Mouse (Mus musculus) midbrain, embryonic 14.5 days (tissue): ENCODE measurements around the gene D130043K22Rik. TPM values are rescaled to one million over a fixed set of nuclear protein-coding genes. Genes with fewer than 3 reads are reported as not detected.

ENCODE experiments used
- ATAC-seq: fragments of 200-750 bp; cut with Nextera tagmentation; 2 replicates; pipeline ENCODE4 v1.8.0; 2017; ENCODE audit warnings: moderate number of reproducible peaks, moderate library complexity; ENCODE audit not compliant: low FRiP score, low TSS enrichment
- DNase-seq: peaks from one replicate; pipeline ENCODE4 v3.0.0-alpha.2; 2015
- H3K27ac ChIP-seq: fragments of 300-500 bp; sonication (generic); replicated peaks from 2 replicates; pipeline ENCODE4 v1.5.1; 2014; ENCODE audit warnings: mild to moderate bottlenecking, low read depth, low read length, moderate library complexity
- H3K27me3 ChIP-seq: fragments of 300-500 bp; sonication (generic); 2 replicates; pipeline ENCODE4 v1.6.1; 2014; ENCODE audit warnings: low read length, control low read depth, mixed read lengths; ENCODE audit not compliant: control insufficient read depth, insufficient read depth
- H3K36me3 ChIP-seq: fragments of 300-500 bp; sonication (generic); 2 replicates; pipeline ENCODE4 v1.6.1; 2014; ENCODE audit warnings: low read length, control low read depth; ENCODE audit not compliant: control insufficient read depth, insufficient read depth
- H3K4me1 ChIP-seq: fragments of 300-500 bp; sonication (generic); 2 replicates; pipeline ENCODE4 v1.6.1; 2014; ENCODE audit warnings: mild to moderate bottlenecking, antibody characterized with exemption, low read length, control low read depth; ENCODE audit not compliant: control insufficient read depth, insufficient read depth
- H3K4me2 ChIP-seq: fragments of 300-500 bp; sonication (generic); 2 replicates; pipeline ENCODE4 v1.6.1; 2014; ENCODE audit warnings: mild to moderate bottlenecking, low read length, moderate library complexity
- H3K4me3 ChIP-seq: fragments of 300-500 bp; sonication (generic); replicated peaks from 2 replicates; pipeline ENCODE4 v1.5.1; 2014; ENCODE audit warnings: low read depth, low read length
- H3K9ac ChIP-seq: fragments of 300-500 bp; sonication (generic); replicated peaks from 2 replicates; pipeline ENCODE4 v1.6.1; 2014; ENCODE audit warnings: mild to moderate bottlenecking, low read length, moderate library complexity
- H3K9me3 ChIP-seq: fragments of 300-500 bp; sonication (generic); 2 replicates; pipeline ENCODE4 v1.6.1; 2016; ENCODE audit warnings: low read length, control low read depth, mixed read lengths; ENCODE audit not compliant: control insufficient read depth
- WGBS: fragments of 180-500 bp; shearing (Covaris S2); extraction: QIAGEN DNeasy Blood & Tissue Kit; methylation state at CpG from one replicate; pipeline ENCODE4 v1.1.7; 2014; 5-methylcytosine and 5-hydroxymethylcytosine counted together
- polyA plus RNA-seq: library from polyadenylated mRNA; unstranded; fragments of >200 nt; fragmentation: Nextera tagmentation; extraction: Ambion mirVana; gene quantifications from 2 replicates; pipeline ENCODE4 v1.2.1, GENCODE M21; 2014

The D130043K22Rik gene
- polyA plus RNA-seq, 1 experiment from 2014 or later = 4.2 TPM

DNA sequence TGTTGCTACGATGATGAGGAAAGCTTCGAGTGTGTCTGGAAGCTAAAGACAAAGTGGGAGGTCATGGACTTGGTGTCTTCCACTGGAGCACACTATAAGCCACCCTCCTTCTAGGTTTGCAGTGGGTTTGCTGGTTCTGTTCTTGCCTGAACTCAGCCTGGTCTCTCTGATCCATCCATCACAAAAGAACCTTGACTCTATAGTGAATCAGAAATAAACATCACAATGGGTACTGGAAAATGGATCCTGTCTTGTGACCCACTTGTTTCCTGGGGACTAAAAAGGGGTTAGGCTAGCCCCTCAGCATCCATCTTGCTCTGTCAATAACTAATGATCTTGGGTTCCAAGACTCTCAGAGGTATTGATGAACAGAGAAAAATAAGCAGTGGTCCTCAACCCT, 57.0 kb downstream of the D130043K22Rik start:
- no peak for ATAC-seq
- Histone ChIP-seq H3K4me3 (no peak overlapping the region), H3K9me3 (no peaks in the 10 kb centered on the region), H3K4me1 (no peaks in the 10 kb centered on the region), H3K4me2 (no peak overlapping the region), H3K27ac (no peak overlapping the region), H3K9ac (no peak overlapping the region), H3K27me3 (no peaks in the 10 kb centered on the region), H3K36me3 (no peaks in the 10 kb centered on the region)
- WGBS = 97% methylated on average over 2 of the region's 2 CpGs
- no peak for DNase-seq

DNA sequence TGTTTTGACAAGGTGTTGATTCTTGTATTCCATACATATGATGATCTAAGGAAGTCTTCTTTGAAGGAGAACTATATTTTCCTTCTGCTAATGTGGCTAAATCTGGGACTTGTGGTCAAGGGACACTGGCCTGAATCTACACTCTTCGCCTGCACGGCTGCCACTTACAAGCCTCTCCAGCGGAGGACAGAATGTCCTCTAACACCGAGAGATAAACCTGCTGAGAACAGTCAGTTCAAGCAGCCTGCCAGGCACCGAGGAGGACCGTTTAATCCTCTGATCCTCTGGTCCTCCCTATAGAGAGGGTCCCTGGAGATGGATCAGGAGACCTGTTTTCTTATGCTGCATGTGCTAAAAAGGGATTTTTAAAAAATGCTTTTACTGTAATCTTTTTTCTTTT, 58.5 kb downstream of the D130043K22Rik start:
- Histone ChIP-seq H3K36me3 (no peaks in the 10 kb centered on the region), H3K27me3 (no peaks in the 10 kb centered on the region), H3K4me3 (no peak overlapping the region), H3K9ac (no peak overlapping the region), H3K4me2 (no peak overlapping the region), H3K9me3 (no peaks in the 10 kb centered on the region), H3K27ac (no peak overlapping the region), H3K4me1 (no peaks in the 10 kb centered on the region)
- no peak for DNase-seq
- ATAC-seq = no peak
- WGBS = 69% methylated on average over 6 of the region's 6 CpGs

DNA sequence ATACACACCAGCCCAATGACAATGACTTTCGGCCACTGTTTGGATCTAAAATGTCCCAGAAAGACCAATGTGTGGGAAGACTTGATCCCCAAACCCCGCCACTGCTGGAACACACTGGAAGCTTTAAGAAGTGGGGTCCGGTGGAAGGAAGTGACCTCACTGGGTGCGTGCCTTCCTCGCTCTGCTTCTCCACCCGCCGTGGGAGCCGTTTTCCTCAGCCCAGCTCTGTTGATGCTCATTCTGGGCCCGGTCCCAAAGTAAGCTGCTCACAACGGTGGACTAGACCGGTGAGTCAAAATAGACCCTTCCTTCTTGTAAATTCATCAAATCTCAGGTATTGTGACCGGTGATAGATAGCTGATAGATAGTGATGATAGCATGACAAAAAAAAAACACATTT, 60.5 kb downstream of the D130043K22Rik start:
- no peaks in the 10 kb centered on the region for H3K4me1 ChIP-seq
- H3K4me2 ChIP-seq = no peak overlapping the region
- H3K9me3 ChIP-seq = no peaks in the 10 kb centered on the region
- H3K36me3 ChIP-seq = 0 out of 2 replicates have a peak, but pooled peaks cover 5% of the 10 kb centered on the region
- H3K27ac ChIP-seq = no peak overlapping the region
- no peak overlapping the region for H3K4me3 ChIP-seq
- DNase-seq = no peak
- H3K9ac ChIP-seq = no peak overlapping the region
- H3K27me3 ChIP-seq = no peaks in the 10 kb centered on the region
- 94% methylated on average over 12 of the region's 12 CpGs for WGBS
- no peak for ATAC-seq

DNA sequence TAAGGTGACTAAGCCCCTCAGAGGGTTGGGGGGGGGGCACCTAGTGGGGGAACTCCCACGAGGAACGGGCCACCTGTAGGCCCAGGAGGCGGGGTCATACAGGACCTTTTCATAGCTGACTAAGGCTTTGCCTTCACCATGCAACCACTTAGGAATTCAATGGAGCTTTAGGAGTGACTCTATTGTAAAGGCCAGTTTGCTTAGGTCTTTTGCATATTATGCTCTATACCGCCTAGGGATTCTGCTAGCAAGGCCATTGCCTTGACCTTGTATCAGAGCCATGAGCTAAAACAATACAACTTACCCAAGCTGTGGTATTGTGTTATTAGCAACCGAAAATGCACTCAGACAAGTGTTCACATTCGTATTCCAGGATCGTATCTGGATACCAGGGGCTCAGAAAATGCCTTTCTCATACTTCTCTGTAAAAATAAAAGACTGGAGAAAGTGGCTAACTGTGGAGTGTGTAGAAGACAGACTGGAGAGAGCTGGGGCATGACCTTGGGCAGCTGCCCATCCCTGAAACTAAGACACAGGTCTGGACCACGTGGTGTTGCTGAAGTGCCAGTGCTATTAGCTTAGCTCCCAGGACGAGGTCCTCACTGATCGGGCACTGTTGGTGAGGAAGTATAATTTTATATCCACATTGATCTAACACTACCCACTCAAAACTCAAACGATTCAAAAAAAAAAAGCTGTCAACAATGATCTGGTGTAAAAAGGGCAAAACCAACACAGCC, 62.1 kb downstream of the D130043K22Rik start:
- no peak overlapping the region for H3K4me3 ChIP-seq
- H3K4me1 ChIP-seq = no peaks in the 10 kb centered on the region
- H3K27me3 ChIP-seq = no peaks in the 10 kb centered on the region
- DNase-seq (peak; percentile 8), ATAC-seq (no peak)
- 0 out of 2 replicates have a peak, but pooled peaks cover 13% of the 10 kb centered on the region for H3K36me3 ChIP-seq
- no peak overlapping the region for H3K4me2 ChIP-seq
- WGBS = 65% methylated on average over 11 of the region's 11 CpGs
- no peak overlapping the region for H3K9ac ChIP-seq
- no peak overlapping the region for H3K27ac ChIP-seq
- H3K9me3 ChIP-seq = no peaks in the 10 kb centered on the region

DNA sequence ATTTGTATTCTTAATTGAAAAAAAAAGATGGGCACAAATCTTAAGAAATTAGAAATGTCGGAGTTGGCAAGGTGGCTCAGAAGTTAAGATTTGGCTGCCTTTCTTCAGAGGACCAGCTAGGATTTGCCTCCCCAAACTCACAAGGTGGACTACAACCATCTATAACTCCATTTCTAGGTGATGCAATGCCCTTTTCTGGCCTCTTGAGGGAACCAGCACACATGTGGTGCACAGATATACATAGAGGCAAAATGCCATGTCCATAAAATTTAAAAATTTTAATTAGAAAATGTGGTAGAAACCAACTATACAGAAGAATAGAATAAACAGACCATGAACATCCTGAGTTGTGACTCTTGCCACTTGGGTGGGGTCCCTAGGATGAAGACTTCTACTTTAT, 64.2 kb downstream of the D130043K22Rik start:
- Histone ChIP-seq H3K27me3 (no peaks in the 10 kb centered on the region), H3K4me1 (no peaks in the 10 kb centered on the region), H3K4me2 (no peak overlapping the region), H3K9me3 (no peaks in the 10 kb centered on the region), H3K9ac (no peak overlapping the region), H3K27ac (no peak overlapping the region), H3K4me3 (no peak overlapping the region), H3K36me3 (peaks cover 15% of the 10 kb centered on the region; the same call in 1 of the 2 replicates)
- 96% methylated on average over 1 of the region's 1 CpGs for WGBS
- ATAC-seq = no peak
- DNase-seq = no peak

DNA sequence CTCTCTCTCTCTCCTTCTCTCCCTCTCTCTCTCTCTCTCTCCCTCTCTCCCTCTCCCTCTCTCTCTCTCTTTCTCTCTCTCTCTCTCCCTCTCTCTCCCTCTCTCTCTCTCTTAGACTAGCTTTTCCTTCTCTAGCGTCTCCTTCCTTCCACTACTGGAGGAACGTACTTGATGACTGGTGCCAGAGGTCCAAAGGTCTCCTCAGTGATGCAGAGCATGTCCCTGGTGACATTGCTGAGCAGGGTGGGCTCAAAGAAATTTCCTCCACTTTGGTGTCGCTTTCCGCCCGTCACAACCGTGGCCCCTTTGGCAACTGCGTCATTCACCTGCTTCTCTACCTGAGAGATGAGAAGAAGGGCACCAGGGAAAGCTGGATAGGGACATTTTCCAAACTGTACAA, 68.6 kb downstream of the D130043K22Rik start:
- Histone ChIP-seq H3K4me3 (no peak overlapping the region), H3K4me2 (no peak overlapping the region), H3K36me3 (peaks cover 36% of the 10 kb centered on the region), H3K9me3 (no peaks in the 10 kb centered on the region), H3K9ac (no peak overlapping the region), H3K27ac (no peak overlapping the region), H3K27me3 (no peaks in the 10 kb centered on the region), H3K4me1 (no peaks in the 10 kb centered on the region)
- WGBS = 96% methylated on average over 7 of the region's 7 CpGs
- DNase-seq (no peak), ATAC-seq (no peak)

DNA sequence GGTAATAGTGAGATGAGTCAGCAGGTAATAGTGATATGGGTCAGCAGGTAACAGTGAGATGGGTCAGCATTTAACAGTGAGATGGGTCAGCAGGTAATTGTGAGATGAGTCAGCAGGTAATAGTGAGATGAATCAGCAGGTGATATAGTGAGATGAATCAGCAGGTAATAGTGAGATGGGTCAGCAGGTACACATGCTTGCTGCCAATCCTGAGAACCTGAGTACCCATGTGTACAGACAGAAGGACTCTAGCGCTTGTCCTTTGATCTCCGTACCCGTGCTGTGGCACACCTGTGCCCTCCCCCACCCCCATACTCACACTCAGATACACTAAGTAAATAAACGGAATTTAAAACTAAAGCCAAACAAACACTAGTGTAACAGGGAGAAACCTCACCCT, 70.0 kb downstream of the D130043K22Rik start:
- no peak overlapping the region for H3K9ac ChIP-seq
- no peaks in the 10 kb centered on the region for H3K27me3 ChIP-seq
- H3K4me1 ChIP-seq = no peaks in the 10 kb centered on the region
- WGBS = 98% methylated on average over 4 of the region's 4 CpGs
- no peak for DNase-seq
- ATAC-seq = no peak
- H3K4me2 ChIP-seq = no peak overlapping the region
- H3K9me3 ChIP-seq = no peaks in the 10 kb centered on the region
- H3K27ac ChIP-seq = no peak overlapping the region
- H3K36me3 ChIP-seq = peaks cover 41% of the 10 kb centered on the region
- H3K4me3 ChIP-seq = no peak overlapping the region

DNA sequence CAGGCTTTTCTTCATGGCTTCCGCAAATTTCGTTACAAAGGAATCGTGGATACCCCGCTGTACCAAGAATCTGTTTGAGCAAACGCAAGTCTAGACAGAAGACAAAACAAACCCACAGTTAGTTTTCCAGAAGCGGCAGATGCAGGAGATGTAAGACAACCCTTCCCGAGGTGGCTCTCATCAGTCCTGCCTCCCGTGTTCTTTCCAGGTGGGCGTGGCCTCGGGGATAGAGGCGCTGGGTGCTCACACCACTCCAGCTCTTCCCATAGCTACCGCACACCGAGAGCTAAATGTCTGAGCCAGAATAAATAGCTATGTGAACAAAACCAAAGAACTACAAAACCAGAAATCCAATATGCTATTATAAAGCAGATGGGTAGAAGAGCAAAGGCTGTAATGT, 70.9 kb downstream of the D130043K22Rik start:
- ATAC-seq (no peak), DNase-seq (no peak)
- Histone ChIP-seq H3K4me1 (no peaks in the 10 kb centered on the region), H3K36me3 (peaks cover 36% of the 10 kb centered on the region), H3K4me2 (no peak overlapping the region), H3K27ac (no peak overlapping the region), H3K9ac (no peak overlapping the region), H3K27me3 (no peaks in the 10 kb centered on the region), H3K4me3 (no peak overlapping the region), H3K9me3 (no peaks in the 10 kb centered on the region)
- 77% methylated on average over 13 of the region's 13 CpGs for WGBS

DNA sequence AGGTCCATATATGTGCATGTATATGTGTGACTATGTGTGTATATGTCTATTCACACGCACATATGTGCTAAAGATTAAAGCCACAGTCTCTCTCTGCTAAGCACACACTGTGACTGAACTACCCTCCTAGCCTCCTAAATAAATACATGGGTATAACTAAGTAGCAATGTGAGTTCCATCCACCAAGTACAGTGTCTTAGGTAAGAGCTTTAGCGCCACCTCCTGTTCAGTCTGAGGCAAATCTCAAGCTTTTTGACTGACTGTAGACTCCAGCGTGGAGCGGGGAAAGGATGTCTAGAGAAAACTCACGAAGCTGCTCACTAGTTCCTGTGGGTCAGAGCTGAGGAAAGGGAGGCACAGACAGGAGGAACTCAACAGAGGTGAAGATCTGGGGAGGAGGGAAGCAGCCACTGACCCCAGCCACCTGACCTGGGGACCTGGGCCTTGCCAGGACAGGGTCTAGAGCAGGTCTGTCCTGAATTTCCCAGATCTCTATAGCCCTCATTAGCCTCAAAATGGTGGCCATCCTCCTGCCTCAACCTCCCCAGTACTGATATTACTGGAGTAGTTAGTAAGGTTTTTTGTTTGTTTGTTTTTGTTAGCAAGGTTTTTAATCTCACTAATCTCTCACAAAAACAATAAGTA, 75.5 kb downstream of the D130043K22Rik start:
- 31% methylated on average over 5 of the region's 5 CpGs for WGBS
- ATAC-seq (peak; percentile 66), DNase-seq (peak; percentile 88)
- no peak overlapping the region for H3K27ac ChIP-seq
- no peaks in the 10 kb centered on the region for H3K4me1 ChIP-seq
- no peaks in the 10 kb centered on the region for H3K9me3 ChIP-seq
- no peak overlapping the region for H3K9ac ChIP-seq
- no peak overlapping the region for H3K4me2 ChIP-seq
- H3K4me3 ChIP-seq = no peak overlapping the region
- H3K36me3 ChIP-seq = peaks cover 39% of the 10 kb centered on the region
- H3K27me3 ChIP-seq = no peaks in the 10 kb centered on the region
